ENCODE assay signal across 8 mouse cellular contexts in genomic region chr2:5906625-5907024, GRCm38 (mm10). TPM values are rescaled to one million over a fixed set of nuclear protein-coding genes. Genes with fewer than 3 reads are reported as not detected.
A peak's percentile ranks its signal among the peaks of the same experiment; 100 is the strongest.
DNase-seq lines count a peak whose midpoint lies in the region; ATAC-seq lines count a peak whose summit lies in the region.

No protein-coding gene starts in this region.

- peak; percentile 31 to 41 for DNase-seq in cerebellum, postnatal 36 days
- DNase-seq in cerebellum, adult 11-12 months: no peak
- DNase-seq in right cerebral cortex, postnatal 4 days: peak; percentile 38
- no peak for DNase-seq in right cerebral cortex, postnatal 36 days (ENCODE audit: low spot score in 2 of 2)
- DNase-seq in kidney, postnatal 10 days: peak; percentile 64
- peak; percentile 37 to 55 for DNase-seq in natural killer cell, adult 2 months (ENCODE audit: low spot score in 2 of 2)
- DNase-seq in frontal cortex, postnatal 10 days (ENCODE audit: low spot score in 2 of 2): no peak

- ATAC-seq in common myeloid progenitor, adult 5-6 weeks (replicated peaks; ENCODE audit: low read depth, poor library complexity, severe bottlenecking): peak; percentile 75

RNA-seq across cellular contexts. Expression of gene Sec61a2, which starts 11.4 kb away (rescaled TPM):
- total RNA-seq in common myeloid progenitor, adult 5-6 weeks (2017): 16.1 and 24.0 TPM in 2 replicates

RNA-seq across cellular contexts. Expression of gene Dhtkd1, which starts 36.0 kb away (rescaled TPM):
- total RNA-seq in common myeloid progenitor, adult 5-6 weeks (2017): 1.1 and 1.5 TPM in 2 replicates

RNA-seq across cellular contexts. Expression of gene Gm13199, which starts 43.9 kb away (rescaled TPM):
- total RNA-seq in common myeloid progenitor, adult 5-6 weeks (2017): 1.4 and 1.6 TPM in 2 replicates

RNA-seq across cellular contexts. Expression of gene Upf2, which starts 44.6 kb away (rescaled TPM):
- 52.6 and 57.1 TPM in 2 replicates for total RNA-seq in common myeloid progenitor, adult 5-6 weeks (2017)

Comparison
In these comparisons a context has a peak if more than half of its experiments do, and no peak if none do; other contexts are left out.
1. DNase-seq: peak in cerebellum, postnatal 36 days (2 of 2), right cerebral cortex, postnatal 4 days (single experiment), kidney, postnatal 10 days (single experiment) and natural killer cell, adult 2 months (2 of 2); none in cerebellum, adult 11-12 months (single experiment), right cerebral cortex, postnatal 36 days (0 of 2) and frontal cortex, postnatal 10 days (0 of 2).